9 mouse cellular contexts compared by ENCODE assay signal in the genomic region with DNA sequence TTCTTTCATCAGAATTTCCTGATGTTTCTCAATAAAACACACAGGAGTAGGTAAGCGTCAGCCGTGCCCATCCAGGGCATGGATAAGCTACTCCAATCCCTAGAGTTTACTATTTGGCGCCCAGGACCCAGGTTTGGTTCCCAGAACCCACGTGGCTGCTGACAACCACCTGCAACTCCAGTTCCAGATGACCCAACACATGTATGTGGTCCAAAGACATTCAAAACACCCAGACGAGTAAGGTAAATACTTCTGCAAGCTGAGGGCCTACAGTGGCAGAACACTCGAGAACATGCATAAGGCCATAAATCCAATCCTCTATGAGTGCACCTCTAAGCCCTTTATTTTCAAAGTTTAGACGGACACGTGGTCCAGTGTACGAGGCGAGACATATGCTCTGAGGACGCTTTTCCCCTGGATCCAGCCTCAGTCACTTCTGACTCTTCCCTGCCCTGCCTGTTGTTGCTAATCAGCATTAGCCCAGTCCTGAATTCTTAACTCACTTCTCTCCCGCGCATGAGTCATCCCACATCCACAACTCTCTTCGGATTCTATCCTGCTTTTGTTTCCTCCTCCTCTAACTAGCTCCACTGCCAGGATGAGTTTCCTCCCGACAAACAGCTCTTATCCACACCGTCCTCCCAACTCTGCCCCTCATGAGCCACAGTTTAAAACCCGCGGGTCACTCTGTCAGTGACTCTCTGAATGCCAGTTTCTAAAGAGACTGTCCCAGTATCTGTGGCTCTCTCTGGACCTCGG. TPM values are rescaled to one million over a fixed set of nuclear protein-coding genes. Genes with fewer than 3 reads are reported as not detected.
DNase-seq lines count a peak whose midpoint lies in the region; ATAC-seq lines count a peak whose summit lies in the region.
"Had no signal": no experiment of that assay in that cellular context is flagged by ENCODE, and none has a peak within 500 bp of the region (broad histone marks: within the 10 kb centered on the region; RNA-seq: fewer than 3 reads in every experiment).

No protein-coding gene starts in this region.

- H3K9ac ChIP-seq in heart, embryonic 12.5 days: peak overlapping the region; percentile 64
- no peak overlapping the region for H3K9ac ChIP-seq in forebrain, embryonic 12.5 days
- peak overlapping the region; percentile 97 for H3K9ac ChIP-seq in liver, embryonic 11.5 days (ENCODE audit: low read depth, low read length)

- no peaks in the 10 kb centered on the region for H3K9me3 ChIP-seq in heart, embryonic 12.5 days (replicated peaks)
- H3K9me3 ChIP-seq in forebrain, embryonic 12.5 days: no peaks in the 10 kb centered on the region
- no peaks in the 10 kb centered on the region for H3K9me3 ChIP-seq in liver, embryonic 11.5 days (ENCODE audit: control insufficient read depth, low read length)

- peak overlapping the region; percentile 75 for H3K27ac ChIP-seq in heart, embryonic 12.5 days (ENCODE audit: poor library complexity, severe bottlenecking)
- no peak overlapping the region for H3K27ac ChIP-seq in forebrain, embryonic 12.5 days
- H3K27ac ChIP-seq in liver, embryonic 11.5 days (ENCODE audit: low read depth, low read length): peak overlapping the region; percentile 64; the same call in 1 of the 2 replicates
- H3K27ac ChIP-seq: macrophage had no signal

- H3K4me2 ChIP-seq in heart, embryonic 12.5 days: peak overlapping the region; percentile 95
- peak overlapping the region; percentile 63 for H3K4me2 ChIP-seq in forebrain, embryonic 12.5 days
- H3K4me2 ChIP-seq in liver, embryonic 11.5 days: peak overlapping the region; percentile 97

- peak overlapping the region; percentile 91 for H3K4me3 ChIP-seq in heart, embryonic 12.5 days
- H3K4me3 ChIP-seq in forebrain, embryonic 12.5 days (replicated peaks): no peak overlapping the region
- peak overlapping the region; percentile 95 for H3K4me3 ChIP-seq in liver, embryonic 11.5 days (ENCODE audit: low read depth, low read length)

- no peaks in the 10 kb centered on the region for H3K27me3 ChIP-seq in heart, embryonic 12.5 days (replicated peaks)
- H3K27me3 ChIP-seq in forebrain, embryonic 12.5 days: no peaks in the 10 kb centered on the region
- no peaks in the 10 kb centered on the region for H3K27me3 ChIP-seq in liver, embryonic 11.5 days (replicated peaks; ENCODE audit: control insufficient read depth, insufficient read depth, low read length)

- H3K4me1 ChIP-seq in heart, embryonic 12.5 days (replicated peaks): peaks cover 60% of the 10 kb centered on the region
- peaks cover 51% of the 10 kb centered on the region for H3K4me1 ChIP-seq in forebrain, embryonic 12.5 days
- H3K4me1 ChIP-seq in liver, embryonic 11.5 days (replicated peaks; ENCODE audit: control insufficient read depth, insufficient read depth, low read length): peaks cover 54% of the 10 kb centered on the region

- ATAC-seq in heart, embryonic 12.5 days (ENCODE audit: insufficient number of reproducible peaks, low FRiP score): no peak
- ATAC-seq in forebrain, embryonic 12.5 days (ENCODE audit: low FRiP score): no peak
- ATAC-seq in liver, embryonic 11.5 days (replicated peaks; ENCODE audit: low FRiP score): no peak

- WGBS in heart, embryonic 12.5 days: 44% methylated on average over 19 of the region's 19 CpGs
- WGBS in forebrain, embryonic 12.5 days: 80% methylated on average over 19 of the region's 19 CpGs
- 53% methylated on average over 19 of the region's 19 CpGs for WGBS in liver, embryonic 11.5 days

- no peak for DNase-seq in heart, adult 8-10 months (ENCODE audit: low spot score)
- DNase-seq in MN1 (ENCODE audit: low spot score): peak; percentile 59
- DNase-seq in liver, embryonic 11.5 days (ENCODE audit: low spot score): no peak
- DNase-seq in c-Kit-positive CD71-positive TER-119-positive erythroid progenitor cells, embryonic 14.5 days (ENCODE audit: low spot score): no peak
- DNase-seq in left cerebral cortex, adult 11 months (ENCODE audit: low spot score): no peak
- no peak for DNase-seq in layer of hippocampus, adult 11-12 months (ENCODE audit: low spot score)

- H3K36me3 ChIP-seq in heart, embryonic 12.5 days: peaks cover 5% of the 10 kb centered on the region; the same call in 1 of the 2 replicates
- no peaks in the 10 kb centered on the region for H3K36me3 ChIP-seq in forebrain, embryonic 12.5 days (replicated peaks)
- H3K36me3 ChIP-seq in liver, embryonic 11.5 days (ENCODE audit: control insufficient read depth, insufficient read depth, low read length): peaks cover 5% of the 10 kb centered on the region

RNA-seq across cellular contexts. Expression of gene Josd1, which starts 3.8 kb away (rescaled TPM):
- 29.0 and 29.1 TPM in 2 replicates for polyA plus RNA-seq in heart, embryonic 12.5 days (2016; fragmentation: Nextera tagmentation; extraction: Ambion mirVana)
- 10 to 100 TPM; 19.7 to 28.9 (median 23.3) TPM for total RNA-seq in heart, adult 8-10 months (2022)
- 24.1 and 24.5 TPM in 2 replicates for polyA plus RNA-seq in forebrain, embryonic 12.5 days (2016; fragmentation: Nextera tagmentation; extraction: Ambion mirVana)
- 25.9 and 28.3 TPM in 2 replicates for polyA plus RNA-seq in liver, embryonic 11.5 days (2014; fragmentation: Nextera tagmentation; extraction: Ambion mirVana)

RNA-seq across cellular contexts. Expression of gene Gtpbp1, which starts 6.8 kb away (rescaled TPM):
- polyA plus RNA-seq in heart, embryonic 12.5 days (2016; fragmentation: Nextera tagmentation; extraction: Ambion mirVana): 32.8 and 33.6 TPM in 2 replicates
- 10 to 100 TPM; 24.8 to 31.0 (median 29.0) TPM for total RNA-seq in heart, adult 8-10 months (2022)
- 51.5 and 55.7 TPM in 2 replicates for polyA plus RNA-seq in forebrain, embryonic 12.5 days (2016; fragmentation: Nextera tagmentation; extraction: Ambion mirVana)
- 58.8 and 61.8 TPM in 2 replicates for polyA plus RNA-seq in liver, embryonic 11.5 days (2014; fragmentation: Nextera tagmentation; extraction: Ambion mirVana)

RNA-seq across cellular contexts. Expression of gene Tomm22, which starts 13.2 kb away (rescaled TPM):
- polyA plus RNA-seq in heart, embryonic 12.5 days (2016; fragmentation: Nextera tagmentation; extraction: Ambion mirVana): 234 and 237 TPM in 2 replicates
- total RNA-seq in heart, adult 8-10 months (2022): 100 to 1,000 TPM; 103 to 122 (median 108) TPM
- polyA plus RNA-seq in forebrain, embryonic 12.5 days (2016; fragmentation: Nextera tagmentation; extraction: Ambion mirVana): 266 and 274 TPM in 2 replicates
- polyA plus RNA-seq in liver, embryonic 11.5 days (2014; fragmentation: Nextera tagmentation; extraction: Ambion mirVana): 306 and 326 TPM in 2 replicates

RNA-seq across cellular contexts. Expression of gene Cby1, which starts 24.9 kb away (rescaled TPM):
- polyA plus RNA-seq in heart, embryonic 12.5 days (2016; fragmentation: Nextera tagmentation; extraction: Ambion mirVana): 40.9 and 42.0 TPM in 2 replicates
- total RNA-seq in heart, adult 8-10 months (2022): 10 to 100 TPM; 16.1 to 24.6 (median 19.7) TPM
- 89.3 and 90.6 TPM in 2 replicates for polyA plus RNA-seq in forebrain, embryonic 12.5 days (2016; fragmentation: Nextera tagmentation; extraction: Ambion mirVana)
- 32.9 and 34.1 TPM in 2 replicates for polyA plus RNA-seq in liver, embryonic 11.5 days (2014; fragmentation: Nextera tagmentation; extraction: Ambion mirVana)

RNA-seq across cellular contexts. Expression of gene Fam227a, which starts 25.1 kb away (rescaled TPM):
- polyA plus RNA-seq in heart, embryonic 12.5 days (2016; fragmentation: Nextera tagmentation; extraction: Ambion mirVana): 0.60 and 0.93 TPM in 2 replicates
- total RNA-seq in heart, adult 8-10 months (2022): under 1 TPM; 0.37 to 0.82 (median 0.63) TPM
- 5.1 and 5.4 TPM in 2 replicates for polyA plus RNA-seq in forebrain, embryonic 12.5 days (2016; fragmentation: Nextera tagmentation; extraction: Ambion mirVana)
- polyA plus RNA-seq in liver, embryonic 11.5 days (2014; fragmentation: Nextera tagmentation; extraction: Ambion mirVana): 0.32 and 0.74 TPM in 2 replicates
